Mouse (Mus musculus): Measurements from ENCODE around the gene Gm20388. TPM values are rescaled to one million over a fixed set of nuclear protein-coding genes. Genes with fewer than 3 reads are reported as not detected.

Gene Gm20388
- polyA plus RNA-seq, 1 experiment: 10.6 TPM

- no peaks in the 10 kb centered on the region; the same call in 1 of the 2 replicates for H3K4me1 ChIP-seq (ENCODE audit: control insufficient read depth, insufficient read depth, low read length)
- WGBS: 38% methylated on average over 7 of the region's 7 CpGs
- no peak overlapping the region for H3K4me3 ChIP-seq (replicated peaks; ENCODE audit: control insufficient read depth, low read depth, low read length)
- TF ChIP-seq POLR2A (IDR thresholded peaks at IDR 0.05; ENCODE audit: borderline replicate concordance, control insufficient read depth, low read depth, low read length) (no peak), CTCF (IDR thresholded peaks at IDR 0.05; ENCODE audit: control insufficient read depth, insufficient read depth, low read length) (no peak)
- no peak overlapping the region for H3K27ac ChIP-seq (ENCODE audit: control insufficient read depth, insufficient read depth, low read depth, low read length, poor library complexity)
Measured at GRCm38 (mm10) chr8:124200400-124200799, 4289.8 kb downstream of the Gm20388 start.

GRCm38 (mm10) chr8:124201706-124202105 lies 4291.1 kb downstream of the Gm20388 start:
- H3K4me1 ChIP-seq (ENCODE audit: control insufficient read depth, insufficient read depth, low read length): no peaks in the 10 kb centered on the region; the same call in 1 of the 2 replicates
- no peak overlapping the region for H3K4me3 ChIP-seq (replicated peaks; ENCODE audit: control insufficient read depth, low read depth, low read length)
- 37% methylated on average over 8 of the region's 8 CpGs for WGBS
- no peak overlapping the region for H3K27ac ChIP-seq (ENCODE audit: control insufficient read depth, insufficient read depth, low read depth, low read length, poor library complexity)
- TF ChIP-seq CTCF (IDR thresholded peaks at IDR 0.05; ENCODE audit: control insufficient read depth, insufficient read depth, low read length): no peak

GRCm38 (mm10) chr8:124202895-124203294 lies 4292.3 kb downstream of the Gm20388 start:
- Histone ChIP-seq H3K4me1 (ENCODE audit: control insufficient read depth, insufficient read depth, low read length) (no peaks in the 10 kb centered on the region; the same call in 1 of the 2 replicates), H3K4me3 (replicated peaks; ENCODE audit: control insufficient read depth, low read depth, low read length) (no peak overlapping the region), H3K27ac (ENCODE audit: control insufficient read depth, insufficient read depth, low read depth, low read length, poor library complexity) (no peak overlapping the region)
- 85% methylated on average over 5 of the region's 5 CpGs for WGBS
- no peak for TF ChIP-seq POLR2A (IDR thresholded peaks at IDR 0.05; ENCODE audit: borderline replicate concordance, control insufficient read depth, low read depth, low read length)

- WGBS: 87% methylated on average over 13 of the region's 13 CpGs
- no peak overlapping the region for H3K27ac ChIP-seq (ENCODE audit: control insufficient read depth, insufficient read depth, low read depth, low read length, poor library complexity)
- TF ChIP-seq POLR2A (IDR thresholded peaks at IDR 0.05; ENCODE audit: borderline replicate concordance, control insufficient read depth, low read depth, low read length): no peak
- no peak for TF ChIP-seq CTCF (IDR thresholded peaks at IDR 0.05; ENCODE audit: control insufficient read depth, insufficient read depth, low read length)
- H3K4me1 ChIP-seq (ENCODE audit: control insufficient read depth, insufficient read depth, low read length): no peaks in the 10 kb centered on the region; the same call in 1 of the 2 replicates
- no peak overlapping the region for H3K4me3 ChIP-seq (replicated peaks; ENCODE audit: control insufficient read depth, low read depth, low read length)
Measured at GRCm38 (mm10) chr8:124204001-124204601, 4293.5 kb downstream of the Gm20388 start.

GRCm38 (mm10) chr8:124212148-124212547 lies 4301.5 kb downstream of the Gm20388 start:
- Histone ChIP-seq H3K4me3 (replicated peaks; ENCODE audit: control insufficient read depth, low read depth, low read length) (no peak overlapping the region), H3K27ac (ENCODE audit: control insufficient read depth, insufficient read depth, low read depth, low read length, poor library complexity) (no peak overlapping the region), H3K4me1 (ENCODE audit: control insufficient read depth, insufficient read depth, low read length) (no peaks in the 10 kb centered on the region)
- TF ChIP-seq POLR2A (IDR thresholded peaks at IDR 0.05; ENCODE audit: borderline replicate concordance, control insufficient read depth, low read depth, low read length) (no peak), CTCF (IDR thresholded peaks at IDR 0.05; ENCODE audit: control insufficient read depth, insufficient read depth, low read length) (no peak)
- 52% methylated on average over 2 of the region's 2 CpGs for WGBS

GRCm38 (mm10) chr8:124216951-124217350 lies 4306.3 kb downstream of the Gm20388 start:
- no peak for TF ChIP-seq CTCF (IDR thresholded peaks at IDR 0.05; ENCODE audit: control insufficient read depth, insufficient read depth, low read length)
- TF ChIP-seq POLR2A (IDR thresholded peaks at IDR 0.05; ENCODE audit: borderline replicate concordance, control insufficient read depth, low read depth, low read length): no peak
- no peaks in the 10 kb centered on the region for H3K4me1 ChIP-seq (ENCODE audit: control insufficient read depth, insufficient read depth, low read length)

GRCm38 (mm10) chr8:124229883-124230282 lies 4319.2 kb downstream of the Gm20388 start:
- H3K27ac ChIP-seq (ENCODE audit: control insufficient read depth, insufficient read depth, low read depth, low read length, poor library complexity): no peak overlapping the region
- peak overlapping the region; percentile 31 for H3K4me3 ChIP-seq (replicated peaks; ENCODE audit: control insufficient read depth, low read depth, low read length)
- peaks cover 8% of the 10 kb centered on the region for H3K4me1 ChIP-seq (ENCODE audit: control insufficient read depth, insufficient read depth, low read length)

More at GRCm38 (mm10) chr8:124216951-124217350, 4306.3 kb downstream of the Gm20388 start:
- no peak overlapping the region for H3K27ac ChIP-seq (ENCODE audit: control insufficient read depth, insufficient read depth, low read depth, low read length, poor library complexity)
- H3K4me3 ChIP-seq (replicated peaks; ENCODE audit: control insufficient read depth, low read depth, low read length): no peak overlapping the region

GRCm38 (mm10) chr8:124230496-124231175 lies 4320.0 kb downstream of the Gm20388 start:
- WGBS: 44% methylated on average over 8 of the region's 8 CpGs
- no peak overlapping the region; the same call in 1 of the 2 replicates for H3K27ac ChIP-seq (ENCODE audit: control insufficient read depth, insufficient read depth, low read depth, low read length, poor library complexity)

More at GRCm38 (mm10) chr8:124229883-124230282, 4319.2 kb downstream of the Gm20388 start:
- TF ChIP-seq POLR2A (IDR thresholded peaks at IDR 0.05; ENCODE audit: borderline replicate concordance, control insufficient read depth, low read depth, low read length) (no peak), CTCF (IDR thresholded peaks at IDR 0.05; ENCODE audit: control insufficient read depth, insufficient read depth, low read length) (no peak)
- WGBS: 10% methylated on average over 2 of the region's 2 CpGs

More at GRCm38 (mm10) chr8:124230496-124231175, 4320.0 kb downstream of the Gm20388 start:
- peaks cover 8% of the 10 kb centered on the region for H3K4me1 ChIP-seq (ENCODE audit: control insufficient read depth, insufficient read depth, low read length)
- peak overlapping the region; percentile 54 for H3K4me3 ChIP-seq (replicated peaks; ENCODE audit: control insufficient read depth, low read depth, low read length)
- no peak for TF ChIP-seq CTCF (IDR thresholded peaks at IDR 0.05; ENCODE audit: control insufficient read depth, insufficient read depth, low read length)
- TF ChIP-seq POLR2A (IDR thresholded peaks at IDR 0.05; ENCODE audit: borderline replicate concordance, control insufficient read depth, low read depth, low read length): no peak

Measured in bone marrow, adult 2 months (tissue).